Mouse (Mus musculus): ENCODE data around the gene Catsperd. TPM values are rescaled to one million over a fixed set of nuclear protein-coding genes. Genes with fewer than 3 reads are reported as not detected.

The Catsperd gene
- total RNA-seq (2021) = not detected

DNA sequence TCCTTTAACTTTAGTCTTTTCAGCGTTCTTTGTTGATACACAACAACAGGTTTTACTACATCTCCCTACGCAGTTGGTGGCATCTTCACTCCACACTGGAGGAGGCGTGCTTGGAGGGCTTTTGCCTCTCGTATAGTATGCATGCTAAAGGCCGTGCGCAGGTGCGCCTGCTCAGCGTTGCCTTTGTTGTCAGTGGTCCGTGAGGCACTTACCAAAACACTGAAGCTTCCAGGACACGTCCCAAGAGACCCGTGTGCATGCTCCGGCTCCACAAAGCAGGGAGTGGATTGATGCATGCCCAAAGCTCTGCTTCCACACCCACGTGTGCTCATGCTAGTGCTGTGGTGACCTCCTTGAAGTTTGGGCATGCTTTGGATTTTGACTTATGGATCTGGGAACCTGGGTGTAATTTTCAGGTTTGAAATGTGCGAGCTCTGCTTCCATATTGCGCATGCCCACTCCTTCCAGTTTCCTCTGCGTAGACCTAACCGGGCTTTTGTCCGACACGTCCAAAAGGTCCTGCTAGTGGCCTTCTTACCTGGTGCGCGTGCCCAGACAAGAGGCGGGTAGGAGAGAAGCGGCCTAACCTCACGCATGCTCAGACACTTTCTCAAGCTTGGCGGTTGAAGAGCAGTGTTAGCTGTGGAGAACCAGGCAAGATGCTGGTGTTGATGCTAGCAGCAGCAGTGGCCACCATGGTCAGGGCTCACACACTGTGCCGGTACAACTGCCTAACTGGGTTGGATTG lies at the start of gene Catsperd:
Catsperd (plus strand) TSS at position 614 of the 748 bp plus-strand sequence.
- no peak for DNase-seq

DNA sequence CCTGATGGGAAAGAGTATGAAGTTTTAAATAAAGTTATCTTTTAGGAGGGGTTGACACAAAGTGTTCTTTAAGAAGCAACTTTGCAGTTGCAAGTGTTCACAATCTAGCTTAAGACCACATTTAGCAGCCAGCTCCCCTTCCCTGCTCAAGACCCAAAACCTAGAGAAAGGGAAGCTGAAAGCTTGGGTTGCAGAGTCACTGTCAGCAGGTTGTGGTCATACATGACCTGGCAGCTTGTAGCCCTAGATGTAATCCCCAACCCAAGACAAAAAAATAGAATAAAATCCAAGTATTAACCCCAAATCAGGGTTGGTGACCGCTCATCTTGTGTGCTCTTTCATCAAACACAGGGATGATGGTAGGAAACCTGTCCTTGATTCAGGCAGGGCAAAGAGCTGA lies 44.9 kb upstream of the Catsperd start:
- intact Hi-C loops (cut with DNase I) = loop anchor here (5.0 kb wide), 1 partner anchor 296 kb away; no protein-coding TSS in a partner anchor
- no peak for DNase-seq

More for the DNA sequence above, at the start of gene Catsperd:
- intact Hi-C loops (cut with DNase I) = loop anchor here (5.0 kb wide), 3 partner anchors 40 to 205 kb away; partner anchors contain the start of genes Ndufa11, Rfx2 and Vmac

DNA sequence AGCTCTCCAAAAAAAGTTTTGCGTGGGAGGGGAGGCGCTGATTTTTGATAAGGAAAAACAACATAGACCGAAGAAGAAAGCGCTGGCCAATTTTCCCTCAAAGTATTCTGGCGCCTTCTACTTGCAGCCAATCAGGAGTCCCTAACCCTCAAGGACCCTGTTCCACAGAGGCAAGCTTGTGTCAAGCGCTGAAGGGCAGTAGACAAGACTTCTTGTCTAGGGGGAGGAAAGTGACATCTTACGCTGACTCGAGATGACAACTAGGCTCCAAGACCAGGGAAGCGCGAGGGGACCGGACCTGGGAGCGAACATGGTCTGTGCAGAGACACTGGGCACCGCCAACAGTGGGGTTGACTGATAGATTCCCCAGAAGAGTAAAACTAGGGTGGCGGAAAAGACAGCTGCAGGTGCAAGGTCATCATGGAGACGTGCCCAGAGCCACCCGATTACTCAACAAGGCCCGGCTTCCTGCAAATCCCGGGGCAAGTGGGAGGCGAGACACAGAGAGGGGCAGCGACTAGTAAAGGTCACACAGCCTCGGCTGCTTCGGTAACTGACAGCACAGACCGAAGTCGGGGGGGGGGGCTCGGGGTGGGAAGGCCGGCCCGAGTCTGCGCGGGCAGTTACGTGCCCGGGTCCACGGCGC lies 44.2 kb upstream of the Catsperd start:
- intact Hi-C loops (cut with DNase I) = loop anchor here (5.0 kb wide), 1 partner anchor 296 kb away; no protein-coding TSS in a partner anchor
- peak in 1 of 2 experiments; percentile 43 for DNase-seq

DNA sequence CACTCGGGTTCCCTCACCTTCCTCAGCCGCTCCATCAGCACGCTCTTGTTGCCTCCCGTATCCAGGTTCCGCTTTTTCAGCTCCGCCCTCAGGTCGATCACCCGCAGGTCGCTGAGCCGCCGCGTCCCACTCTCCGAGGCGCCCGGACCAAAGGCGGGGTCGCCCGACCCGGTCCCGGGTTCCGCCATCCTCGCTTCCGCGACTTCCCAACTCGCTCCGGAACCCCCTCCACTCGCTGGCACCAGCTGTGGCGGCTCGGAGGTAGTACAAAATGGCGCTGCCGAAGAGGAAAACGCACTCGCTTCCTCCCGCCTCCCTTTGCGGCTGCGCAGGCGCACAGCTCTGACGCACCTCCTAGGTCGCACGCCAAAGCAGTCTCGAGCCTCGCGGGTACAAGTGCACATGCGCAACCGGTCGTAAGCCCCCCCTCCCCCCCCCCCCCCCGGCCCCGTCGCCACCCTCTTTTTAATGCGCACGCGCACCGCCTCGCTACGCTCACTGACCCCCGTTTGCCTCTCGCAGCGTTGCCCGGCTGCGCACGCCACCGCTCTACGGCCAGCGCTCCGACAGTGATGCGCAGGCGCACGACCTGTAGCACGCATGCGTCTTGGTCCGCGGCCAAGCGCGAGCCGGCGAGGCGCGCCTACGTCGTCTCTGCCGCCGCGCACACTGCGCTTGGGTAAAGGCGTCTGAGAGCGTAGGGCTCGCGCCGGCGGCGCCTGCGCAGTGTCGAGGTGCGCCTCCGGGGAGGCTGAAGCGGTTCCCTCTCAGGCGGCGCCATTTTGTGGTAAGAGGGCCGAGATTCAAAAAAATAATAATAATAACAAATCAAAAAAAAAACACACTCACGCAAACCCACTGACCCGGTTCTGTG lies 43.4 kb upstream of the Catsperd start, which contains the start of the genes Safb2 and Safb:
Safb2 (minus strand) TSS at position 329 of the 874 bp plus-strand sequence.
Safb (plus strand) TSS at position 569 of the 874 bp plus-strand sequence.
- peak; percentile 99 for DNase-seq
- intact Hi-C loops (cut with DNase I) = loop anchor here (1.0 to 5.0 kb wide), 3 partner anchors 25 to 297 kb away; partner anchors contain the start of genes 2410015M20Rik, Ndufa11 and Vmac

DNA sequence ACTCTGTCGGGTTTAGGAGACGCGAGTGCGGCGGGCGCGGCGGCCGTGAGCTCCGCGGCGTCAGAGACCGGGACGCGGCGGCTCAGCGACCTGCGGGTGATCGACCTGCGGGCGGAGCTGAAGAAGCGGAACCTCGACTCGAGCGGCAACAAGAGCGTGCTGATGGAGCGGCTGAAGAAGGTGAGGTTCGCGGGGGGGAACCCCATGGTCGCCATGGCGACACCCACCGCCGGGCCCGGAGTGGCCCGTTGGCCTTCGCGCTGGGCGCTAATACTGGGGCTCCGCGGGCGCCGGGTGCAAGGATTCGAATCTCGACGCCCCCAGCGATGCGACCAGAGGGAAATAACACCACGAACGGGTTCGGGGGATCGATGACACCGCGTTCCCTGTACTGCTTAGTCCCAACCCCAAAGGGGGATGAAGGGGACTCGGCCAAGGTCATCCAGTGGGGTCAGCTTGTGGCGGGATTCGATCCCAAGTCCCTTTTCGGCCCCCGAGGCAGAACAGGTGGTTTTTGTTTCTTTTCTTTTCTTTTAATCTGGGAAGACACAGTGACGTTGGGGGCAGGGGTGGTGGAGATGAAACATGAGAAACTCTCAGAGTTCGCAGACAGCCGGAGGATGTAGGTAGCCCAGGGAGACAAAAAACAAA lies 42.6 kb upstream of the Catsperd start:
- peak in 1 of 2 experiments; percentile 58 for DNase-seq
- intact Hi-C loops (cut with DNase I) = loop anchor here (1.0 to 5.0 kb wide), 2 partner anchors 24 to 132 kb away; partner anchors contain the start of genes 2410015M20Rik, Ndufa11 and Vmac

DNA sequence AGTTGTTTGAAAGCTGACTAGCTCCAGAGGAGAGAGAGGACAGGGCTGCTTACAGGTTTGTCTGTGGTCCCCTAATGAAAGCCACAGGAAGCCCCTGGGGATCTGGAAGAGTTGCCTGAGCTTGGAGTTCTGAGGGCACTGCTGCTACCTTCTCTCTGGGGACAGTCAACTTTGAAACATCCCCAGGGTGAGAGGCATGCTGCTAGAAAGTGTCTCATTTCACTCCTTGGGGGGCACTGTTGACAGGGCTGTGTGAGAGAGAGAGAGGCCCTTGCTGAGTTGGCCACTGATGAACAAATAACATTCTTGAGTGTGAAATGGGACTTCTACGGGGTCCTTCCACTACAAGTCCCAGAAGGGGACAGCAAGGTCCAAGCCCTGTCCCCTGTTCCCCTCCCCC lies 40.2 kb upstream of the Catsperd start:
- intact Hi-C loops (cut with DNase I) = loop anchor here (5.0 kb wide), 1 partner anchor 130 kb away; the partner anchor contains the start of genes Ndufa11 and Vmac
- no peak for DNase-seq

DNA sequence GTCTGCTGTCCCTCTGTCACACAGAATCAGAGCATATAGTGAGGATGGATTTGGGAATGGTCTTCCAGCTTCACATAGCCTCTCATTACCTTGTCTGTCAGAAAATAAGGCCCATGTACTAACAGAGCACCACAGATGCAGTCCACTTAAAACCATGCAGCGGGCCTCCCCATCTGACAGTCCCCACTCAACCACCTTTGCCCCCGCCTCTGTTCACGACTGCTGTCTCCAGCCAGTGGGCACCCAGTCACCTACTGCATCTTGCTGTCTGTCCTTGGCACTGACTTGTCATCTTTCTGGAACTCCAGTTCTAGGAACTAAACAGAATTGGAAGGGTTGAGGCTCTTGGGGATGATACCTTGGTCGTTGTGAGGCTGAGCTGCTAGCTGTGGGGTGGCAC lies 39.0 kb upstream of the Catsperd start:
- intact Hi-C loops (cut with DNase I) = loop anchor here (5.0 kb wide), 1 partner anchor 128 kb away; the partner anchor contains the start of genes Ndufa11 and Vmac
- DNase-seq = no peak

DNA sequence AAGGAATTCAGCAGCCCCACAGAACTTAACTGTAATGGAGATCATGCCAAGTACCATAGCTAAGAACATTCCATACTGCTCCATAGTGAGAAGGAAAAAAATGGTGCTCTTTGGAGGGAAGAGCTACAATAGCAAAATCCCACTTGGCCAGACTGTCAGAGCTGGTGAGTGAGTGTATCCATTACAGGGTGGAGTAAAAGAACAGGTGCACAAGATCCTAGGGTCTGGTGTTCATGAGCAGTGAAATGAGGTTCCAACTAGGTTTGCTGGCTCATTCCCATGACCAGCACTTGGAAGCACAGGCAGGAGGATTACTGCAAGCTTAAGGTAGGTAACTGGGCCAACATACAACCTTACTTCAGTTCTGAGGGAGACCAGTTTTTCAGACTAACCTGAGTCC lies 35.4 kb upstream of the Catsperd start:
- DNase-seq = no peak
- intact Hi-C loops (cut with DNase I) = no loop called here

DNA sequence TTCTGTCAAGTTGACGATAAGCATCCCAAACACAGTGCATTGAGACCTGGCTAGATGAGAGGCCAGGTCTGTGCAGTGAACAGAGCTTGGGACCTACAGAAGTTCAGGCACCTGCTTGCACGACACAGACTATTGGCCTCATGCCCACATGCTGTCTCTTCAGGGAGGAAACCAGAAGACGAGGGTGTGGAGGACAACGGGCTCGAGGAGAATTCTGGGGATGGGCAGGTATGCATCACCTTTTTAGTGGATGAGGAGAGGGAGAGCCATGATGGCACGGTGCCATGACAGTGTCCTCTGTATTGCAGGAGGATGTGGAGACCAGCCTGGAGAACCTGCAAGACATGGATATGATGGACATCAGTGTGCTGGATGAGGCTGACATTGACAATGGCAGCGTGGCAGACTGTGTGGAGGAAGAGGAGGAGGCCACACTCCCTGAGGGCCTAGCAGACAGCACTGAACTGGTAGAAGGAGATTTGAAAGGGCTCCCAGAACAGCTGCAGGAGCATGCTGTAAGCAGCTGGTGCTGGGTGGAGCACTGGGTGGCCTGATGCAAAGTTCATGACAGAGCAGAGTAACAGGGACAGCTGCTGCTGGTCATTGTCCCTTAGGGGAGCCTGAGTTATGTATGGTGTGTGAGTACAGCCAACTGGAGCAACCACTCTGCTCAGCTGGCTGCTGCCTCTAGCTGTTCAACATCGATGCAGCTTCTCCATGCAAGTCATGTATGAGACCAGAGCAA lies 34.2 kb upstream of the Catsperd start:
- DNase-seq = peak in 1 of 2 experiments; percentile 21

DNA sequence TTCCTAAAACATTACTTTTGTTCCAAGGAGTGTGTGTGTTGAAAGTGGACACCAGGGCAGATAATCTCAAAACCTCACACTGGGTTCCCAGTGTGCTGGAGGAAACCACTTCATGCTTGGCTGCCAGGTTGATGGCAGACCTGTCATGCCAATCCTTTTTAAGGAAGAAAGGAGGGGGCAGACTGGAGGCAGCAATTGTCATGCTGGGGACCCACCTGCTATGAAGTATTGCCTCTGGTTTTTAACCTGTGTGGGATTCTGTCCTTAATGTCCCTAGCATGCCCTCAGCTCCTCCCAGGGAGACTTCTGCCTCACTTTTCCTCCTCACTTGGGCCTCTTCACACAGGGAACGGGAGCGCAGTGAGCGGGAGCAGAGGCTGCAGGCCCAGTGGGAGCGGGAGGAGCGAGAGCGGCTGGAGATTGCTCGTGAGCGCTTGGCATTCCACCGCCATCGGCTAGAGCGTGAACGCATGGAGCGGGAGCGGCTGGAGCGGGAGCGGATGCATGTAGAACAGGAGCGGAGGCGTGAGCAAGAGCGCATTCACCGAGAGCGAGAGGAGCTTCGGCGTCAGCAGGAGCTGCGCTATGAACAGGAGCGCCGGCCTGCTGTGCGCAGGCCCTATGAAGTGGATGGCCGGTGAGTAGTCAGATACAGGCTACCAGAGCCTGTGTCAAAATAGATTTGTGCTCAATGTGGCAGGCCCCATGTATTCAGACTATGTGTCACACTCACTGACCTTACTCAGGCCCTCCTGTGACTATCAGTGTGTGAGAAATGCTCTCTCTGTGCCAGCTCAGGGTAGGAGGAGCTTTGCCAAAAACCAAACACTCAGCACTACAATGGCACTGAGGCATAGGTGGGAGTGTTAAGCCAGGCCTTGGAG lies 24.5 kb upstream of the Catsperd start:
- no peak for DNase-seq
- intact Hi-C loops (cut with DNase I) = no loop called here

More for the DNA sequence above, 34.2 kb upstream of the Catsperd start:
- intact Hi-C loops (cut with DNase I) = no loop called here

DNA sequence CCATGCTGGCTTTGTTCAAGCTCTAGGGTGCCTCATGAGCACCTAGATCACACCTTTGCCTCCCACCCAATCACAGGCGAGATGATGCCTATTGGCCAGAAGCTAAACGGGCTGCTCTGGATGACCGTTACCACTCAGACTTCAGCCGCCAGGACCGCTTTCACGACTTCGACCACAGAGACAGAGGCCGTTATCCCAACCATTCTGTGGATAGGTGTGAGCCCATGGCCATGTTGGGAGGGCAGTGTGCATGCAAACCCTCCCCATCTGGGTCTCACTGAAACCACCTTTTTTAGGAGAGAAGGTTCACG lies 23.9 kb upstream of the Catsperd start:
- no peak for DNase-seq
- intact Hi-C loops (cut with DNase I) = no loop called here

DNA sequence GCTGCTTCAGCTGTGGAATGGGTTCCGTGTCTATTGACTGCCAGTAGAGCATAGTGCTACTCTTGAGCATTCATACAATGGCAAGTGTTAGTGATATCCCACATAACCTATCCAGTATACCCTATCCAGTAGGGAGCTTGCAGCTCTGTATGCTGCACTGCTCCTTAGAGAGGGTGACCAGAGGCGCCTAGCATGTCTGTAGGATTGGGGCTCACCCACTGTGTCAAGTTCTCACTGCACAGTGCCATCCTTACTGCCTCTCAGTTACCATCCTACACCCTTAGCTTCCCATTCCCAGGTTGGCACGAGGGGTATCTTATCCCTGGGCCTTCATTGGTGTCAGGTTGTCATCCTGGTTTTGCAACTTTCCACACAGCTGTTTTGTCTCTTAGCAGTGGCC lies 23.5 kb upstream of the Catsperd start:
- no peak for DNase-seq
- intact Hi-C loops (cut with DNase I) = no loop called here

DNA sequence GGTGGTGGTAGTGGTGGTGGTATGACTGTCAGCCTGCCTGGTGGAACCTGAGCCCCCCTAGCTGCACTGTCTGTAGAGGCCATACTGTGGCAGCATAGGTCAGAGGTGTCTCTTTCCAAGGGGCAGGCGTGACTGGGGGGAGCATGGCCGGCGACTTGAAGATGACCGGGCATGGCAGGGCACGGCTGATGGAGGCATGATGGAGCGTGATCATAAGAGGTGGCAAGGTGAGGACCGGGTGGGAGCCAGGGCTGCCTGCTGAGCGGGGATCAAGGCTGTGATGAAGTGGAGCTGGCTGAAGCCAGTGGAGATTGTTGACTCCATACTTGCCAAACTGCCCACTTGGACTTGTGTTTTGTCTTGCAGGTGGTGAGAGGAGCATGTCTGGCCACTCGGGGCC lies 22.5 kb upstream of the Catsperd start:
- intact Hi-C loops (cut with DNase I) = no loop called here
- DNase-seq = no peak

DNA sequence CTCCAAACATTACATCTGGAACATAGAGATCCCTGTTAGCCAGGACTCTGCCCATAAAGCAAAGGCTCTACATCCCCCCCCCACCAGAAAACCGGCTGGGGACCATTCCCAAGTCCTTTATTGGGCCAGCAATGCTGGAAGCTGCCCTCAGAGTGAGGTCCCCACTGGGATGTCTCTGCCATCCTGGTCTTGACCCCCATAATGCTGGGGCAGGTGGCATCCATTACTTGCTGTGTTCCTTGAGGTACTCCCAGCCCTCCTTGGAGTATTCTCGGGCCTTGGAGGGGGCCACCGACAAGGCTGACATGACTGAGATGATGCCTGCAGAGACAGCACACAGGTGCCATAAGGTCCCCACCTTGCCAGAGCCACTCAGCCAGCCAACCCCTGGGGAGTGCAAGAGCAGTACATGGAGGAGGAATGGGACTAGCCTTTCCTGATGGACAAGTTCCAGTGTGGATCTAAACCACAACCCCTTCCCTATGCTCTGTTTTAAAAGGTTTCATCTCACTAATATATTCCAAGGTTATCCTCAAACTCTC lies 20.4 kb upstream of the Catsperd start:
- no peak for DNase-seq
- intact Hi-C loops (cut with DNase I) = loop anchor here (2.0 kb wide), 1 partner anchor 17 kb away; no protein-coding TSS in a partner anchor

DNA sequence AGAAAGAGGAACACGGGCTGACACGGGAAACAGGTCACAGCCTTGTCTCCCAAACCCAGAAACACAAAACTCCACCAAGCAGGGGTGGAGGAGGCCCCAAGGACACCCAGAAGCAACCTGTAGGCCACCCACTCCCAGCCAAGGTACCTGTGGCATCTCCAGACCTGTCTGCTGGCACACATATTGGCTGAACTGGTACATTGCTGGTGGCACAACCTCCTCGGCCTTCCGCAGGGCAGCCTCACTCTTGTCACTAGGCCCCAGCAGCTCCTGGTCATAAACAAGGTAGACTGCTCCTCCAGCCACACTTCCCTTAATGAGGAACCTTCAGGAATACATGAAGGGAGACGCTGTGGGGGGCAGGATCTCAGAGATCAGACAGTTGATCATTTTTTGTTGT lies 19.2 kb upstream of the Catsperd start:
- DNase-seq = no peak
- intact Hi-C loops (cut with DNase I) = loop anchor here (1.0 kb wide), 1 partner anchor 23 kb away; no protein-coding TSS in a partner anchor

DNA sequence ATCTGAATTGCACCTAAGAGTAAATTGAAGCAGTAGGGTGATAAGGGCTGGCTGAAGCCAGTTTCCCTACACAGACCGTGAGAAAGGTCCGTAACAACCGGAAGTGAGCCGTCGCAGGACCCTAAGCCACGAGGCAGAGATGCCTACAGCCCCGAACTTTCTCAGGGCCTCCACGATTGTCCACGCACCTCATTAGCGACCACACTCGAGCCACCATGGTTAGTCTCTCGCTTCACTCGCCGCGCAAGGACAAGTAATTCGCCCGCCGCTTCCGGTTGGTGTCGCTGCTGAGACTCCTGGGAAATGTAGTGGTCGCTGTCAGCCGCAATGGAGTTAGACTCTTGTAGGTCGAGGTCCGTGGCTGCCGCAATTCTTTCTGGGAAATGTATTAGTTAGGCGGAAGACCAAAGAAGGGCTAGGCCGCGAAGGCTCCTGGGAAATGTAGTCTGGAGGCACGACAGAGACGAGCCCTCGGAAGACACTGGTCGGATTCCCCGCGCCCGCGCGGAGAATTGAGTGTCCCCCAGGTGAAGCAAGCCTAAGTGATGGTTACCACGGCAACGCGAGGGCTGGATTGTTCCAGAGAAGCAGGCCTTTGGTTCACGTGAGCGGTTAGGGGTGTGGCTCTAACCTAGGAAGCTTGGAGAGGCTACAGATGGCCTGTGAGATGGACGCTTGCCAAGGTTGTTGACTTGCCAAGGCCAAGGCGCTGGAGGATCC lies 18.3 kb upstream of the Catsperd start, which contains the start of gene 2410015M20Rik:
2410015M20Rik (minus strand) TSS at position 320 of the 720 bp plus-strand sequence.
- intact Hi-C loops (cut with DNase I) = loop anchor here (1.0 to 10.0 kb wide), 4 partner anchors 24 to 665 kb away; partner anchors contain the start of genes Dus3l, Ndufa11, Vav1 and Vmac
- peak; percentile 90 to 94 for DNase-seq

DNA sequence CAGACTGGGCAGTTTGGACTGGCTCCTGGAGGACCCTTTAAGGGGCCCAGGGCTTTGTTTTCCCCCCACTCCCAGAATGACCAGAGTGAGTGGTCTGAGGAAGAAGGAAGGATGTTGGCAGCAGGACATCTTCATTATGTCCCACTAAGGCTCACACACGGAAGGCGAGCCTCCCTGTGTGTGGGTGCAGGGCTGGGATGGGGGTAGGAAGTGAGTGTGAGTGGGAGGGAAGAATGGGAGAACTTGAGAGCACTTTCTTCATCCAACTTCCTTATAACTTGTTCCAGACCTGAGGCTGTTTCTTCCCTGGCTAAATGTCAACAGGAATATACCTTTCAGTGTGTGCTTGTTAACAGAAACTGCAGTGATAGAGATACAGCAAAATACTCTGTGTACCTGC lies 16.6 kb upstream of the Catsperd start:
- intact Hi-C loops (cut with DNase I) = loop anchor here (5.0 to 10.0 kb wide), 3 partner anchors 106 to 663 kb away; partner anchors contain the start of genes Dus3l, Ndufa11, Vav1 and Vmac

More for the DNA sequence above, 16.6 kb upstream of the Catsperd start:
- no peak for DNase-seq

Measured in heart, postnatal 36 days (tissue).